Mouse (Mus musculus) E14TG2a.4 (cell line): ENCODE data around the gene Ston2.

Source experiments
- H3K27me3 ChIP-seq: 2 replicates; pipeline ENCODE4 v1.6.1; 2014; ENCODE audit warnings: low read length, control low read depth; ENCODE audit not compliant: insufficient read depth
- H3K36me3 ChIP-seq: 2 replicates; pipeline ENCODE4 v1.6.1; 2014; ENCODE audit warnings: low read length, control low read depth; ENCODE audit not compliant: insufficient read depth
- H3K4me1 ChIP-seq: replicated peaks from 2 replicates; pipeline ENCODE4 v1.6.1; 2014; ENCODE audit warnings: low read depth, low read length, control low read depth
- H3K4me3 ChIP-seq: replicated peaks from 2 replicates; pipeline ENCODE4 v1.5.1; 2014; ENCODE audit warnings: mild to moderate bottlenecking, low read length
- H3K9me3 ChIP-seq: 2 replicates; pipeline ENCODE4 v1.6.1; 2014; ENCODE audit warnings: low read length, control low read depth
- CTCF ChIP-seq: conservative IDR thresholded peaks from 2 replicates; pipeline ENCODE4 v1.5.1; 2014; ENCODE audit warnings: low read length
- NANOG ChIP-seq: IDR thresholded peaks from 2 replicates; pipeline ENCODE4 v1.6.1; 2014; ENCODE audit warnings: borderline replicate concordance, low read length, mixed read lengths
- POU5F1 ChIP-seq: IDR thresholded peaks from 2 replicates; pipeline ENCODE4 v1.6.1; 2014; ENCODE audit warnings: low read length, borderline replicate concordance

Gene Ston2

DNA sequence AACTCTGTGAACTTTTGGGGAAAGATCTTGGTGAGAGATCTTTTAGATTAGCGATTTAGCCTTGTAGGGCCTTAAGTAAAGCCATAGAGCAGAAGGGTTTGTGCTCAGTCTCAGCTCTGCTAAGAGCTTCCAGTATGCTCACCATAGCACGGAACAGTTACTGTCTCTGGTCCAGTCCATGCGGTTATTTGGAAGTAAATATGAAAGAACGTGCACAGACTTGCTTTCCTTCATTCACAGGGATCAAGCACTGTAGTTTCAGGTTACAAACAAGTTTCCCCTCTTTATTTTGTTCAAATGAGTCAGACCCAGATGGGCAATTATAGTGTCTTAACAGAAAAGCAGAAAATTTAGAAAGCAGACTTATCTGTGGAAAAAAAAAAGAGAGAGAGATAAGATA is 125.3 kb downstream of the Ston2 start:
- Histone ChIP-seq H3K4me1 (peaks cover 31% of the 10 kb centered on the region), H3K9me3 (no peaks in the 10 kb centered on the region), H3K4me3 (no peak overlapping the region), H3K27me3 (no peaks in the 10 kb centered on the region), H3K36me3 (peaks cover 43% of the 10 kb centered on the region)
- TF ChIP-seq NANOG (no peak), POU5F1 (no peak), CTCF (no peak)

DNA sequence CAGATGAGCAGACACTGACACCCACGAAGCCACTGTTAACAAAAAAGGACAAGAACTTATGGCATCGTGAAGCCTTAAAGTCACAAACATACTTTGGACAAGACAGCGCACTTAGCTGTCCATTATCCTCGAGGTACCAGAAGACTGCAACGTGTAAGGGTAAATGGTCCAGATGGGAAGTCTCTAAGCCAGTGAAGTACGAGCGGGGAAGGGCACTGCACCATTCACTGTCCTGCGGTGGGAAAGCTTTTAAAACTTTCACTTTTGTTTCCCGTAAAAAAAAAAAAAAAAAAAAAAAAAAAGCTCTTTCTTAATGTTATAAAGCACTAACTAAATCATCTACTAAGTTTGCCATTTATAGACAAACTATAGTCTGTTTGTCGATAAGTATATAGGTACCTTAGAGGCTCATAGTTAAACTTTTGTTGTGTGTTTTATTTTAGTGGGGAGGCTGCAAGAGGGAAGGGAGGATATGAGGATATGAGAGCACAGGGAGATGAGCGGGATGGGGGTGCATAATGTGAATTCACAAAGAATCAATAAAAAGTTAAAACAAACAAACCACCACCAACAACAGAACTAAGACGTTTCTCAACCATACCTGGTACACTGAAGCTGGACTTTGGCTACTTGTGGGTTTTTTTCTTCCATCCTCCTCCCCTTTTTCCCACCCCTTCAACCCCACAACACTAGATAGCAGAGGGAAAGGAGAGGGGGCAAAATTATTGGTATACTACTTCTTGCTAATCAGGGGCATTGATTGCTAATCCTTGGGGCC is 127.4 kb downstream of the Ston2 start:
- TF ChIP-seq NANOG, result no peak
- TF ChIP-seq POU5F1, result no peak
- TF ChIP-seq CTCF, result no peak
- Histone ChIP-seq H3K36me3 (peaks cover 40% of the 10 kb centered on the region), H3K9me3 (no peaks in the 10 kb centered on the region), H3K4me3 (no peak overlapping the region), H3K4me1 (peaks cover 19% of the 10 kb centered on the region), H3K27me3 (no peaks in the 10 kb centered on the region)

DNA sequence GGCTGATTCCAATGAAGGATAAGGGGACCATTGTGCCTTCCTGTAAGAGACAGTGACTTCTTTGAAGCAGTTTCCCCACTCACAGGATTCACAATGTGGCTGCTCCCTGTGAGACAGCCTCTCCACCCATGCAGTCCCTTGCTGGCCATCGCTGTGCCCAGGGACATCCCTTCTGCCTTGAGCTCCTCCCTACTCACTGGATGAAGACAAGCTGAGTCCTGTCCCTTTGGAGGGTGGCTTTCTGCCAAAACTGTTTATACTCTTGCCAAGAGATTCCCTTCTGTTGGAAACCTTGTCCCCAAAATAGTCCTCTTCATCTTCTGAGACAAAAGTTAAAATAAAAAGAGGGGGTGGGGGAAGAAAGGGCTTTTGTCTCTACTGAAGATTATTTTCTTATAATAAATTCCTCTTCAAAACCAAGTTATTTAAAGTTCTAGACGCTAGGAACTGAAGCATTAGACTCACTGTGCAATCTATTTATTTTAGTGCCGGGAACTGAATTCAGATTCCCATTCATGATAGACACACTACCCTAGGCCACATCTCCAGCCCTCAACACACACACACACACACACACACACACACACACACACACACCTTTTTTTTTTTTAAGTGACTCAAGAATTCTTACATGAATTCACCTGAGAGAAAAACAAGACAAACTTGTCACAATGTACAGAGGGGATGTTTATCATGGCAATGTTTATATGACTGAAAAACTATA is 133.6 kb downstream of the Ston2 start:
- Histone ChIP-seq H3K4me1 (no peaks in the 10 kb centered on the region), H3K36me3 (peaks cover 47% of the 10 kb centered on the region), H3K4me3 (no peak overlapping the region), H3K9me3 (peaks cover 45% of the 10 kb centered on the region), H3K27me3 (no peaks in the 10 kb centered on the region)
- TF ChIP-seq CTCF (no peak), POU5F1 (no peak), NANOG (no peak)

DNA sequence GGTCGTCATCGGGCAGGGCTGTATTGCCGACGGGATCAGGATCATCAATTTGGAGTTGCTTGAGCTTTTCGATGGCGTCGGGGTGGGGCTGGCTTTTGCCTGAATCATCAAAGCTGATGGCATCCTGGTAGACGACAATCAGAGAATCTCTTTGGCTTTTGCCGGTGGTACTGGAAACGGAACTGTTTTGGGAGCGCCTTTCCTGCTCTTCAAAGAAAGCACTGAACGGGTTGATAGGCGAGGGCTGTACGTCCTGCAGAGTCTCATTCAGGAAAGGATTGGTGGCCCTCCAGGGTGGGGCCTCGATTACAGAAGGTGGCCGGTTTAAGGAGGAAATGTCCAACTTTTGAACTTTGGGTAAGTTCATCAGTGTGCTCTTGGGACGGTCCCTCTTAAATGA is 139.8 kb downstream of the Ston2 start:
- Histone ChIP-seq H3K4me3 (peak overlapping the region; percentile 68), H3K27me3 (peaks cover 2% of the 10 kb centered on the region; the same call in 1 of the 2 replicates), H3K36me3 (peaks cover 75% of the 10 kb centered on the region), H3K9me3 (peaks cover 43% of the 10 kb centered on the region), H3K4me1 (peaks cover 57% of the 10 kb centered on the region)
- TF ChIP-seq POU5F1, result no peak
- no peak for TF ChIP-seq CTCF
- peak; percentile 82; the same call in 1 of the 2 replicates for TF ChIP-seq NANOG

DNA sequence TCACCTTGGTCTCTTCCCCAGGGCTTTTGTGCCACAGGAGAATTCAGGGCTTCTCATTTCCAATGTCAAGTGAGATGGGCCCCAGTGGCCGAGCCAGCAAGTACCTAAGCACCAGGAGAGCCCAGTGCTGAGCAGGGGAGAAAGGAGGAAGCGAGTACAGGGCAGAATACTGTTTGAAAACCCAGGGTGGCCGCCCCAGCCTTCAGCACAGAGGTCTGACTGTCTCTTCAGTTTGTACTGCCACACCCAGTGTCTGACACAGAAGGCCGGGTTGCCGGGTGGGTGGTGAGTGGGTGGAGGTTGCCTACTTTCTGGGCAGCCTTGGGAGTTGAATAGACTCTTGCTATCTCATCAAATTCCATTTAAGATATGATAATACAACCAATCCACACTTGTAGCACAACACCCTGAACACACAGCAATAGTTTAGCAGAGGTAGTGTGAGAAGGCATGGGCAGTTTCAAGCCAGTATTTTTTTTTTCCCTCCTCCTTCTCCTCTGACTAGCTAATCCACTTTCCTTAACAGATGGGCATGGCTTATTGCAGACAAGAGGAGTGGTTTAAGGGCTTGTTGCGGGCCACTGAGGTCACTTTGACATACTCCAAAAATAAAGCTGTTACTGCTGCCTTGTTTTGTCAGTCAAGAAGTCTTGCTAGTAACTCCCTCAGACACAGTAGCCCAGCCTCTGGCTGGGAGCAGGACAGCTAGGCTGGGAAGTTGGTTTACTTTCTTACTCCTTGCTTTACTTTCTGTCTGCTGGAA is 142.6 kb downstream of the Ston2 start:
- Histone ChIP-seq H3K4me1 (peaks cover 83% of the 10 kb centered on the region), H3K9me3 (peaks cover 15% of the 10 kb centered on the region), H3K36me3 (peaks cover 82% of the 10 kb centered on the region), H3K4me3 (no peak overlapping the region), H3K27me3 (peaks cover 2% of the 10 kb centered on the region; the same call in 1 of the 2 replicates)
- TF ChIP-seq CTCF, result no peak
- TF ChIP-seq POU5F1, result no peak
- no peak for TF ChIP-seq NANOG

DNA sequence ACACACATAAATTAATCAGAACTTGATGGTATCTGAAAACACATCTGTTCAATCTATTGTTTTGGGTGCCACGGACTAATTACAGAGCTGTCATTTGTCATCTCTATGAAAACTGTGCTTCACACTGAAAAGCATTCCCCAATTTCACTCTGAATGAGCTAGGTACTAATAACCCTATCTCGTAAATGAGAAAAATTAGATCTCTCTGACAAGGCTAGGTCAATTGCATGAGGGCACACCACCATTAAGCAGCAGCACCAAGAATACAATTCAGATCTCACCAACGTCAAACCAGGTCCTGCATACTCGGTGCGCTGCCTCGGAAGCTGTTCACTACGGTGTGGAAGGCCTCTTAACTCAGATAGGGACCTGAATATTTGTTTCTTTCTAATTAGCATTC is 145.0 kb downstream of the Ston2 start:
- TF ChIP-seq NANOG, result no peak
- no peak for TF ChIP-seq POU5F1
- TF ChIP-seq CTCF, result no peak
- Histone ChIP-seq H3K27me3 (no peaks in the 10 kb centered on the region), H3K36me3 (peaks cover 83% of the 10 kb centered on the region), H3K9me3 (no peaks in the 10 kb centered on the region), H3K4me3 (no peak overlapping the region), H3K4me1 (peaks cover 74% of the 10 kb centered on the region)

DNA sequence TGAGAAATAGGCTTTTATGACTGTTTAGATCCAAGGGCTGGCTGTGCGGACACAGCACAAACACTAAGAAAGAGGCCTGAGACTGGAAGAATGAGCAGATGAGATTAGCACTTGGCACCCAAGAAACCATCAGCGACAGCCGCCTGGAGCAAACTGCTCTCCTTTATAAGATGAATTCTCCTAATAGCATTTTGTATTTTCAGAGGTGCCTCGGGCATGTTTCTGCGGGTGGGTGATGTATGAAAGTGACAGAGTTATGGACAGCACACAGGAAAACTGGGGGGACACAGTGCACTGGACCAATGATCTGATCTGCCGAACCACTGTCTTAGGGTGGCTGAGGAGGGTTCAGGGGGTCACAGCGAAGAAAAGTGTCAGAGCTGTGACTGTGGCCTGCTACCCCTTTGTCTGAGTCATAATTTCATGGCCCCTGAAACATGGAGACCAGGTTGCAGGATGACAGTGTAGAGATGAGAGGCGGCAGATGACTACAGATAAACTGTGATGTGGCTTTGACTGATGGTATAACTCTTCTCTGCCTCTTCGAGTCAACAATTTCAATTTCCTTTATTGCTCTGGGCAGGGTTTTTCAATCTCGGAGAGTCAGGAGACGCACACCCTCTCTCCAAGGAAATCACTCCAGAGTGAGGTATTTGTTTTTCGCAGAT is 145.6 kb downstream of the Ston2 start:
- TF ChIP-seq NANOG, result no peak
- no peak for TF ChIP-seq POU5F1
- no peak for TF ChIP-seq CTCF
- peaks cover 83% of the 10 kb centered on the region for H3K36me3 ChIP-seq
- H3K9me3 ChIP-seq, result no peaks in the 10 kb centered on the region
- peak overlapping the region; percentile 41 for H3K4me3 ChIP-seq
- H3K4me1 ChIP-seq, result peaks cover 67% of the 10 kb centered on the region
- no peaks in the 10 kb centered on the region for H3K27me3 ChIP-seq

DNA sequence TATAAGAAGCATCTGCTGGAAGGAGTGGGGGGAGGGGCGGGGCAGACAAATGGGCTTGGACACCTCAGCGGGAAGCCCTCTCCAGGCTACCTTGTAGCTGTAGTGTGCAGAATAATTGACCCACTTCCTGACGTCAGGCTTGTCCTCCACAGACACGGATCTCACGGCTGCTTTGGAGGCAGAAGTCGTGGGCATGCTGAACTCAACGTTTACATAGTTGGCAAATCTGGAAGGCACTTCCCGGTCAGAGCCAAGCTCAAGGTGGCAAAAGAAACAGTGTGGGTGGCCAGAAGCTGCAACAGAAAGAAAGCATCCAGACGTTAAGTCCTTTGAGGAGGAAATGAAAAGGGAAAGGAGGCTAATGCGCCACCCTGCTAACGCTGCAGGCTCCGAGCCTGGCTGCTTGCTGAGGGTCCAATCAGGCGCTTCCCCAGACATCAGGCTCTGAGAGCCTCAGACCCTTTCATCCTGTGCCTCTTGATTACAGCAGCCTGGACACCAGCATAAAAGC is 146.5 kb downstream of the Ston2 start:
- no peak for TF ChIP-seq CTCF
- TF ChIP-seq NANOG, result no peak
- TF ChIP-seq POU5F1, result no peak
- H3K4me3 ChIP-seq, result peak overlapping the region; percentile 41
- H3K9me3 ChIP-seq, result no peaks in the 10 kb centered on the region
- peaks cover 59% of the 10 kb centered on the region for H3K4me1 ChIP-seq
- no peaks in the 10 kb centered on the region for H3K27me3 ChIP-seq
- peaks cover 82% of the 10 kb centered on the region for H3K36me3 ChIP-seq
